Mouse (Mus musculus): ENCODE measurements around the gene Ppm1l. TPM values are rescaled to one million over a fixed set of nuclear protein-coding genes. Genes with fewer than 3 reads are reported as not detected.

Ppm1l gene
- total RNA-seq, 2 experiments from 2014 or later, result 77.3 to 84.5 TPM

GRCm38 (mm10) chr3:69487471-69487870 is 170.8 kb downstream of the Ppm1l start:
- DNase-seq (ENCODE audit: low spot score in 2 of 2), result no peak

GRCm38 (mm10) chr3:69489669-69490068 is 173.0 kb downstream of the Ppm1l start:
- DNase-seq (ENCODE audit: low spot score in 2 of 2), result no peak

GRCm38 (mm10) chr3:69490981-69491681 is 174.5 kb downstream of the Ppm1l start:
- DNase-seq (ENCODE audit: low spot score in 2 of 2), result no peak

- no peak for DNase-seq (ENCODE audit: low spot score in 2 of 2)
Measured at GRCm38 (mm10) chr3:69494233-69495010, 177.8 kb downstream of the Ppm1l start.

GRCm38 (mm10) chr3:69497178-69497577 is 180.5 kb downstream of the Ppm1l start:
- DNase-seq (ENCODE audit: low spot score in 2 of 2), result peak; percentile 27 to 47

GRCm38 (mm10) chr3:69502009-69502408 is 185.3 kb downstream of the Ppm1l start:
- no peak for DNase-seq (ENCODE audit: low spot score in 2 of 2)

- no peak for DNase-seq (ENCODE audit: low spot score in 2 of 2)
Measured at GRCm38 (mm10) chr3:69502527-69502926, 185.9 kb downstream of the Ppm1l start.

- DNase-seq (ENCODE audit: low spot score in 2 of 2), result no peak
Measured at GRCm38 (mm10) chr3:69505090-69505489, 188.4 kb downstream of the Ppm1l start.

GRCm38 (mm10) chr3:69506352-69506751 is 189.7 kb downstream of the Ppm1l start:
- no peak for DNase-seq (ENCODE audit: low spot score in 2 of 2)

GRCm38 (mm10) chr3:69509411-69509952 is 192.8 kb downstream of the Ppm1l start:
- DNase-seq (ENCODE audit: low spot score in 2 of 2), result no peak

GRCm38 (mm10) chr3:69511881-69512280 is 195.2 kb downstream of the Ppm1l start:
- no peak for DNase-seq (ENCODE audit: low spot score in 2 of 2)

- DNase-seq (ENCODE audit: low spot score in 2 of 2), result no peak
Measured at GRCm38 (mm10) chr3:69512402-69512801, 195.7 kb downstream of the Ppm1l start.

GRCm38 (mm10) chr3:69515730-69516350 is 199.2 kb downstream of the Ppm1l start:
- no peak for DNase-seq (ENCODE audit: low spot score in 2 of 2)

GRCm38 (mm10) chr3:69519188-69519587 is 202.5 kb downstream of the Ppm1l start:
- DNase-seq (ENCODE audit: low spot score in 2 of 2), result no peak

- DNase-seq (ENCODE audit: low spot score in 2 of 2), result no peak
Measured at GRCm38 (mm10) chr3:69519789-69520558, 203.3 kb downstream of the Ppm1l start.

- no peak for DNase-seq (ENCODE audit: low spot score in 2 of 2)
Measured at GRCm38 (mm10) chr3:69522270-69522669, 205.6 kb downstream of the Ppm1l start.

GRCm38 (mm10) chr3:69524356-69525071 is 207.9 kb downstream of the Ppm1l start:
- DNase-seq (ENCODE audit: low spot score in 2 of 2), result no peak

- no peak for DNase-seq (ENCODE audit: low spot score in 2 of 2)
Measured at GRCm38 (mm10) chr3:69525072-69525529, 208.4 kb downstream of the Ppm1l start.

GRCm38 (mm10) chr3:69527384-69527783 is 210.7 kb downstream of the Ppm1l start:
- DNase-seq (ENCODE audit: low spot score in 2 of 2), result no peak

GRCm38 (mm10) chr3:69529576-69529975 is 212.9 kb downstream of the Ppm1l start:
- no peak for DNase-seq (ENCODE audit: low spot score in 2 of 2)
